Mouse (Mus musculus) embryonic facial prominence, embryonic 13.5 days (tissue): ENCODE results near the gene Chn2. TPM values are rescaled to one million over a fixed set of nuclear protein-coding genes. Genes with fewer than 3 reads are reported as not detected.

ENCODE experiments used
- ATAC-seq: fragments of 200-750 bp; cut with Nextera tagmentation; 2 replicates; pipeline ENCODE4 v1.8.0; 2017; ENCODE audit warnings: low read depth; ENCODE audit not compliant: insufficient number of reproducible peaks, insufficient read depth, low FRiP score, low TSS enrichment
- H3K27ac ChIP-seq: fragments of 300-500 bp; sonication (generic); 2 replicates; pipeline ENCODE4 v1.5.1; 2015; ENCODE audit warnings: moderate library complexity, mild to moderate bottlenecking, inconsistent platforms
- H3K27me3 ChIP-seq: fragments of 300-500 bp; sonication (generic); 2 replicates; pipeline ENCODE4 v1.6.1; 2015; ENCODE audit warnings: mild to moderate bottlenecking, inconsistent platforms
- H3K36me3 ChIP-seq: fragments of 300-500 bp; sonication (generic); 2 replicates; pipeline ENCODE4 v1.6.1; 2015; ENCODE audit warnings: mild to moderate bottlenecking, inconsistent platforms
- H3K4me1 ChIP-seq: fragments of 300-500 bp; sonication (generic); 2 replicates; pipeline ENCODE4 v1.6.1; 2015; ENCODE audit warnings: inconsistent platforms
- H3K4me2 ChIP-seq: fragments of 300-500 bp; sonication (generic); 2 replicates; pipeline ENCODE4 v1.6.1; 2015; ENCODE audit warnings: moderate library complexity, mild to moderate bottlenecking, inconsistent platforms
- H3K4me3 ChIP-seq: fragments of 300-500 bp; sonication (generic); 2 replicates; pipeline ENCODE4 v1.5.1; 2015; ENCODE audit warnings: mild to moderate bottlenecking, inconsistent platforms
- H3K9ac ChIP-seq: fragments of 300-500 bp; sonication (generic); 2 replicates; pipeline ENCODE4 v1.6.1; 2015; ENCODE audit warnings: mild to moderate bottlenecking, inconsistent platforms
- H3K9me3 ChIP-seq: fragments of 300-500 bp; sonication (generic); 2 replicates; pipeline ENCODE4 v1.6.1; 2016; ENCODE audit warnings: inconsistent platforms
- WGBS: fragments of 180-500 bp; shearing (Covaris S2); methylation state at CpG from one replicate; pipeline ENCODE4 v1.1.7; 2015; ENCODE audit warnings: mixed read lengths; 5-methylcytosine and 5-hydroxymethylcytosine counted together
- polyA plus RNA-seq: library from polyadenylated mRNA; unstranded; fragments of >200 nt; fragmentation: Nextera tagmentation; extraction: Ambion mirVana; gene quantifications from 2 replicates; pipeline ENCODE4 v1.2.1, GENCODE M21; 2015

Chn2 gene
- polyA plus RNA-seq, 1 experiment from 2014 or later: 9.7 TPM

GRCm38 (mm10) chr6:54138157-54138556 lies 98.8 kb downstream of the Chn2 start:
- no peak for ATAC-seq
- WGBS: 90% methylated on average over 9 of the region's 9 CpGs
- H3K27ac ChIP-seq: no peak overlapping the region

GRCm38 (mm10) chr6:54140488-54140887 lies 101.1 kb downstream of the Chn2 start:
- H3K4me1 ChIP-seq: peaks cover 8% of the 10 kb centered on the region; the same call in 1 of the 2 replicates
- no peaks in the 10 kb centered on the region for H3K9me3 ChIP-seq
- H3K36me3 ChIP-seq: no peaks in the 10 kb centered on the region
- H3K27me3 ChIP-seq: 0 out of 2 replicates have a peak, but pooled peaks cover 4% of the 10 kb centered on the region
- no peak overlapping the region for H3K27ac ChIP-seq
- H3K9ac ChIP-seq: no peak overlapping the region
- ATAC-seq: no peak
- no peak overlapping the region for H3K4me2 ChIP-seq
- H3K4me3 ChIP-seq: no peak overlapping the region
- 83% methylated on average over 4 of the region's 4 CpGs for WGBS

More at GRCm38 (mm10) chr6:54138157-54138556, 98.8 kb downstream of the Chn2 start:
- H3K9ac ChIP-seq: no peak overlapping the region
- H3K36me3 ChIP-seq: no peaks in the 10 kb centered on the region
- H3K4me3 ChIP-seq: no peak overlapping the region
- H3K4me2 ChIP-seq: no peak overlapping the region
- H3K27me3 ChIP-seq: no peaks in the 10 kb centered on the region
- H3K4me1 ChIP-seq: peaks cover 8% of the 10 kb centered on the region; the same call in 1 of the 2 replicates
- no peaks in the 10 kb centered on the region for H3K9me3 ChIP-seq

GRCm38 (mm10) chr6:54141165-54141564 lies 101.8 kb downstream of the Chn2 start:
- 66% methylated on average over 3 of the region's 3 CpGs for WGBS
- Histone ChIP-seq H3K36me3 (no peaks in the 10 kb centered on the region), H3K4me1 (peaks cover 9% of the 10 kb centered on the region), H3K27ac (no peak overlapping the region), H3K27me3 (0 out of 2 replicates have a peak, but pooled peaks cover 4% of the 10 kb centered on the region), H3K9ac (no peak overlapping the region), H3K4me2 (no peak overlapping the region), H3K4me3 (no peak overlapping the region), H3K9me3 (no peaks in the 10 kb centered on the region)
- no peak for ATAC-seq

- Histone ChIP-seq H3K4me1 (peaks cover 9% of the 10 kb centered on the region), H3K27me3 (0 out of 2 replicates have a peak, but pooled peaks cover 4% of the 10 kb centered on the region), H3K4me2 (no peak overlapping the region), H3K9ac (no peak overlapping the region), H3K9me3 (no peaks in the 10 kb centered on the region), H3K27ac (no peak overlapping the region), H3K36me3 (no peaks in the 10 kb centered on the region), H3K4me3 (no peak overlapping the region)
- no peak for ATAC-seq
- 74% methylated on average over 11 of the region's 11 CpGs for WGBS
Observed at GRCm38 (mm10) chr6:54142848-54143651, 103.7 kb downstream of the Chn2 start.

GRCm38 (mm10) chr6:54143652-54143960 lies 104.3 kb downstream of the Chn2 start:
- no peak overlapping the region for H3K27ac ChIP-seq
- 0 out of 2 replicates have a peak, but pooled peaks cover 4% of the 10 kb centered on the region for H3K27me3 ChIP-seq
- no peak overlapping the region for H3K4me3 ChIP-seq
- no peak for ATAC-seq
- no peak overlapping the region for H3K9ac ChIP-seq
- peaks cover 9% of the 10 kb centered on the region for H3K4me1 ChIP-seq
- no peaks in the 10 kb centered on the region for H3K36me3 ChIP-seq
- no peaks in the 10 kb centered on the region for H3K9me3 ChIP-seq
- no peak overlapping the region for H3K4me2 ChIP-seq
- WGBS: 77% methylated on average over 2 of the region's 2 CpGs

GRCm38 (mm10) chr6:54148844-54149526 lies 109.6 kb downstream of the Chn2 start:
- Histone ChIP-seq H3K4me3 (no peak overlapping the region), H3K27me3 (0 out of 2 replicates have a peak, but pooled peaks cover 4% of the 10 kb centered on the region), H3K4me2 (no peak overlapping the region), H3K9ac (no peak overlapping the region), H3K4me1 (peaks cover 17% of the 10 kb centered on the region), H3K36me3 (no peaks in the 10 kb centered on the region), H3K9me3 (no peaks in the 10 kb centered on the region), H3K27ac (no peak overlapping the region)
- 48% methylated on average over 6 of the region's 6 CpGs for WGBS
- ATAC-seq: no peak

- WGBS: 83% methylated on average over 5 of the region's 5 CpGs
- Histone ChIP-seq H3K4me2 (no peak overlapping the region), H3K27me3 (no peaks in the 10 kb centered on the region), H3K9ac (no peak overlapping the region), H3K27ac (no peak overlapping the region), H3K4me1 (peaks cover 15% of the 10 kb centered on the region), H3K4me3 (no peak overlapping the region), H3K9me3 (no peaks in the 10 kb centered on the region), H3K36me3 (no peaks in the 10 kb centered on the region)
- ATAC-seq: no peak
Observed at GRCm38 (mm10) chr6:54150821-54151220, 111.5 kb downstream of the Chn2 start.

GRCm38 (mm10) chr6:54151443-54152241 lies 112.3 kb downstream of the Chn2 start:
- WGBS: 80% methylated on average over 7 of the region's 7 CpGs
- Histone ChIP-seq H3K9me3 (no peaks in the 10 kb centered on the region), H3K9ac (no peak overlapping the region), H3K36me3 (no peaks in the 10 kb centered on the region), H3K27ac (no peak overlapping the region), H3K4me3 (no peak overlapping the region), H3K27me3 (no peaks in the 10 kb centered on the region), H3K4me2 (no peak overlapping the region), H3K4me1 (peaks cover 12% of the 10 kb centered on the region; the same call in 1 of the 2 replicates)
- ATAC-seq: no peak

GRCm38 (mm10) chr6:54157097-54157496 lies 117.7 kb downstream of the Chn2 start:
- Histone ChIP-seq H3K4me1 (peaks cover 8% of the 10 kb centered on the region), H3K27me3 (no peaks in the 10 kb centered on the region), H3K36me3 (no peaks in the 10 kb centered on the region), H3K27ac (no peak overlapping the region), H3K4me2 (no peak overlapping the region), H3K4me3 (no peak overlapping the region), H3K9me3 (no peaks in the 10 kb centered on the region), H3K9ac (no peak overlapping the region)
- WGBS: 87% methylated on average over 2 of the region's 2 CpGs
- no peak for ATAC-seq

GRCm38 (mm10) chr6:54158317-54158716 lies 119.0 kb downstream of the Chn2 start:
- Histone ChIP-seq H3K9ac (no peak overlapping the region), H3K4me2 (no peak overlapping the region), H3K9me3 (no peaks in the 10 kb centered on the region), H3K27me3 (no peaks in the 10 kb centered on the region), H3K36me3 (no peaks in the 10 kb centered on the region), H3K27ac (no peak overlapping the region; the same call in 1 of the 2 replicates), H3K4me3 (no peak overlapping the region), H3K4me1 (peaks cover 15% of the 10 kb centered on the region)
- no peak for ATAC-seq
- WGBS: 24% methylated on average over 3 of the region's 3 CpGs

GRCm38 (mm10) chr6:54160677-54161076 lies 121.3 kb downstream of the Chn2 start:
- no peak overlapping the region for H3K4me2 ChIP-seq
- no peak overlapping the region for H3K27ac ChIP-seq
- no peaks in the 10 kb centered on the region for H3K9me3 ChIP-seq
- 77% methylated on average over 3 of the region's 3 CpGs for WGBS
- no peaks in the 10 kb centered on the region for H3K36me3 ChIP-seq
- no peak overlapping the region for H3K9ac ChIP-seq
- ATAC-seq: no peak
- no peaks in the 10 kb centered on the region for H3K27me3 ChIP-seq
- H3K4me1 ChIP-seq: peaks cover 15% of the 10 kb centered on the region
- no peak overlapping the region for H3K4me3 ChIP-seq
